ENCODE assay signal across 28 mouse cellular contexts in the genomic region with DNA sequence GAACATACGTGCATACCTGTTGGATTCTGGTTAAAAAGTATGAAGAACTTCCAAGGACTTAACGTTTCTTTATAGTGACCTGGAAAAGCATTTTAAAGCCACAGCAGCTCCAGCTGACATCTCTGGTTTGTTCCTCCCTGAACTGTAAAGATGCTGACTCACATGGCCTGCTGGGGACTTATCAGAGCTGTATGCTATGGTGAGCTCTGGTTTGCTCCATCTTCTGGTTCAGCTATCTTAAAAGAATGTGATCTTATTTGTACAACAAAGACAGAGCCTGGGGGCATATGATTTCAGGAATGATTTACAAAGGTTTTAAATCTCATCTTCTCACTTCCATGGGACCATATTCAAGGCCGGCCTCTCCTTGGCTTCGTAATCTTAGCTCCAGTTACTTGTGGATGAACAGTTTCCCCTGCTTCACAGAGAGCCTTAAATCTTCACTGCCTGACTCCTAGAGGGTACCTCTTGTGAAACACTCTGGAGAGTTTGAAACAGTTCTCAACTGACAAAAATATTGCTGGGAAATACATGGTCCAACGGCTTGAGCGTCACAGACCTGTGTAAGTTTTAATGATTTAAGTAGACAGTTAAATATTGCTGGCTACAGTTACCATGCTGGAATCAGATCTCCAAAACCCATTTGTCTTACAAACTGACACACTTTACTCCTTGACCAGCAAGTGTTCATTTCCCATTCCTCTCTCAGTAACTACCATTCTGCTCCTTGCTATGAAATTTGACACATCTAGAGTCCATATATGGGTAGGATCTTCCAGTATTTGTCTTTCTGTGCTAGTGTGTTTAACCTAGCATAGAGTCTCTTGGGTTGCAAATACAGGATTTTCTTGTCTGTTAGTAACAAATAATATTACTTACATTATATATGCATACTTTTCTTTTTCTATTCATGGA. TPM values are rescaled to one million over a fixed set of nuclear protein-coding genes. Genes with fewer than 3 reads are reported as not detected.
DNase-seq lines count a peak whose midpoint lies in the region; ATAC-seq and TF ChIP-seq lines count a peak whose summit lies in the region.
"Had no signal": no experiment of that assay in that cellular context is flagged by ENCODE, and none has a peak within 500 bp of the region (broad histone marks: within the 10 kb centered on the region; RNA-seq: fewer than 3 reads in every experiment).

No protein-coding gene starts in this region.

- no peak overlapping the region for H3K4me3 ChIP-seq in kidney, postnatal 0 days (replicated peaks; ENCODE audit: low read depth, low read length)
- no peak overlapping the region for H3K4me3 ChIP-seq in bone marrow macrophage, adult 2 months (ENCODE audit: insufficient read depth, low read length)
- no peak overlapping the region for H3K4me3 ChIP-seq in liver, embryonic 11.5 days (ENCODE audit: low read depth, low read length)
- H3K4me3 ChIP-seq: embryonic facial prominence, embryonic 12.5 days; forebrain, embryonic 15.5 days; heart, embryonic 10.5 days; hindbrain, embryonic 13.5 days had no signal

- H3K9me3 ChIP-seq in kidney, postnatal 0 days (replicated peaks; ENCODE audit: low read length), result no peaks in the 10 kb centered on the region
- no peaks in the 10 kb centered on the region for H3K9me3 ChIP-seq in liver, embryonic 11.5 days (ENCODE audit: control insufficient read depth, low read length)
- H3K9me3 ChIP-seq: embryonic facial prominence, embryonic 12.5 days; forebrain, embryonic 15.5 days; heart, embryonic 10.5 days; hindbrain, embryonic 13.5 days had no signal

- in situ Hi-C loops in Patski (cut with MboI; ENCODE audit: low pct_unique_long_range_greater_than_20kb), result no loop called here

- peak; percentile 55 for DNase-seq in kidney, postnatal 0 days (ENCODE audit: low spot score)
- DNase-seq in kidney, adult 8-10 months, result no peak
- DNase-seq in Patski (ENCODE audit: low read depth, low spot score), result peak; percentile 39
- no peak for DNase-seq in liver, embryonic 11.5 days (ENCODE audit: low spot score)
- DNase-seq in gastrocnemius, postnatal 10 days, result no peak
- no peak for DNase-seq in layer of hippocampus, postnatal 10 days (ENCODE audit: low spot score in 2 of 2)
- DNase-seq: adrenal gland, adult 8-10 months; adrenal gland, postnatal 36 days; cerebellum, adult 11 months; cerebellum, adult 8-10 months; cerebellum, postnatal 14 days; heart, adult 18-20 months; heart, postnatal 10 days had no signal

- ATAC-seq in kidney, postnatal 0 days (replicated peaks; ENCODE audit: low FRiP score, low read depth), result peak; percentile 46
- peak; percentile 72 for ATAC-seq in Patski
- ATAC-seq in liver, embryonic 11.5 days (replicated peaks; ENCODE audit: low FRiP score), result no peak
- ATAC-seq: CD4-positive, CD25-positive, alpha-beta regulatory T cell, adult 4 months; forebrain, embryonic 15.5 days; hindbrain, postnatal 0 days had no signal

- POLR2A ChIA-PET in Patski (lab: Charles Lee), result no interaction called here

- H3K4me1 ChIP-seq in kidney, postnatal 0 days (replicated peaks; ENCODE audit: insufficient read depth, low read length), result no peaks in the 10 kb centered on the region
- peaks cover 42% of the 10 kb centered on the region for H3K4me1 ChIP-seq in bone marrow macrophage, adult 2 months (ENCODE audit: control insufficient read depth, insufficient read depth, low read length)
- no peaks in the 10 kb centered on the region for H3K4me1 ChIP-seq in liver, embryonic 11.5 days (replicated peaks; ENCODE audit: control insufficient read depth, insufficient read depth, low read length)
- H3K4me1 ChIP-seq: embryonic facial prominence, embryonic 12.5 days; forebrain, embryonic 15.5 days; heart, embryonic 10.5 days; hindbrain, embryonic 13.5 days had no signal

- TF ChIP-seq CTCF in kidney, postnatal 0 days (IDR thresholded peaks at IDR 0.05; ENCODE audit: low read depth), result no peak
- TF ChIP-seq CTCF in Patski (IDR thresholded peaks at IDR 0.05), result no peak
- no peak for TF ChIP-seq CTCF in bone marrow macrophage, adult 2 months (IDR thresholded peaks at IDR 0.05; ENCODE audit: low read depth, low read length)

- no peaks in the 10 kb centered on the region for H3K27me3 ChIP-seq in kidney, postnatal 0 days (ENCODE audit: insufficient read depth, low read length)
- no peaks in the 10 kb centered on the region for H3K27me3 ChIP-seq in Patski
- no peaks in the 10 kb centered on the region for H3K27me3 ChIP-seq in liver, embryonic 11.5 days (replicated peaks; ENCODE audit: control insufficient read depth, insufficient read depth, low read length)
- H3K27me3 ChIP-seq: embryonic facial prominence, embryonic 12.5 days; forebrain, embryonic 15.5 days; hindbrain, embryonic 13.5 days had no signal

- TF ChIP-seq POLR2A in bone marrow macrophage, adult 2 months (IDR thresholded peaks at IDR 0.05; ENCODE audit: borderline replicate concordance, low read depth, low read length), result no peak

- no peaks in the 10 kb centered on the region for H3K36me3 ChIP-seq in kidney, postnatal 0 days (ENCODE audit: insufficient read depth, low read length)
- no peaks in the 10 kb centered on the region for H3K36me3 ChIP-seq in liver, embryonic 11.5 days (ENCODE audit: control insufficient read depth, insufficient read depth, low read length)
- H3K36me3 ChIP-seq: embryonic facial prominence, embryonic 12.5 days; forebrain, embryonic 15.5 days; heart, embryonic 10.5 days; hindbrain, embryonic 13.5 days had no signal

- H3K9ac ChIP-seq in kidney, postnatal 0 days (ENCODE audit: low read depth, low read length), result no peak overlapping the region
- H3K9ac ChIP-seq in liver, embryonic 11.5 days (ENCODE audit: low read depth, low read length), result no peak overlapping the region
- H3K9ac ChIP-seq: embryonic facial prominence, embryonic 12.5 days; forebrain, embryonic 15.5 days; hindbrain, embryonic 13.5 days had no signal

- WGBS in kidney, postnatal 0 days, result 28% methylated on average over 5 of the region's 6 CpGs
- 91% methylated on average over 5 of the region's 6 CpGs for WGBS in liver, embryonic 11.5 days

- no peak overlapping the region for H3K4me2 ChIP-seq in kidney, postnatal 0 days (ENCODE audit: low read length)
- H3K4me2 ChIP-seq in liver, embryonic 11.5 days, result no peak overlapping the region
- H3K4me2 ChIP-seq: embryonic facial prominence, embryonic 12.5 days; forebrain, embryonic 15.5 days; hindbrain, embryonic 13.5 days had no signal

- CTCF ChIA-PET in Patski (lab: Charles Lee), result no interaction called here

- no peak overlapping the region for H3K27ac ChIP-seq in kidney, postnatal 0 days
- H3K27ac ChIP-seq in bone marrow macrophage, adult 2 months (ENCODE audit: insufficient read depth, low read depth, low read length), result peak overlapping the region; percentile 98
- no peak overlapping the region for H3K27ac ChIP-seq in liver, embryonic 11.5 days (ENCODE audit: low read depth, low read length)
- H3K27ac ChIP-seq: embryonic facial prominence, embryonic 12.5 days; forebrain, embryonic 15.5 days; heart, embryonic 10.5 days; hindbrain, embryonic 13.5 days; hindbrain, postnatal 0 days had no signal

RNA-seq across cellular contexts. Expression of gene Mmp12, which starts 8.2 kb away (rescaled TPM):
- polyA plus RNA-seq in kidney, postnatal 0 days (2015; fragmentation: Nextera tagmentation; extraction: Ambion mirVana), result 0.06 TPM in 1 of 2 replicates, not detected in the other
- 3.3 TPM for polyA plus RNA-seq in Patski (2021)
- 77.1 and 84.2 TPM in 2 replicates for polyA plus RNA-seq in bone marrow macrophage, adult 2 months (2012; ENCODE audit: insufficient read depth, insufficient read length, missing spikeins)
- polyA plus RNA-seq in liver, embryonic 11.5 days (2014; fragmentation: Nextera tagmentation; extraction: Ambion mirVana), result 0.11 TPM in 1 of 2 replicates, not detected in the other
- total RNA-seq in gastrocnemius, postnatal 10 days (2021), result not detected
- not detected for total RNA-seq in layer of hippocampus, postnatal 10 days (2021)
- total RNA-seq: gastrocnemius, adult 8-10 months; gastrocnemius, postnatal 4 days; hematopoietic stem cell, adult 5-6 weeks; hindbrain, postnatal 0 days; MEL had no signal
- polyA plus RNA-seq: CD4-positive, CD25-positive, alpha-beta regulatory T cell, adult 4 months; cortical plate, adult 2 months; embryonic facial prominence, embryonic 12.5 days; forebrain, embryonic 11.5 days; forebrain, embryonic 15.5 days; heart, embryonic 10.5 days; hindbrain, embryonic 13.5 days; hindbrain, postnatal 0 days had no signal

RNA-seq across cellular contexts. Expression of gene Mmp1b, which starts 51.8 kb away (rescaled TPM):
- polyA plus RNA-seq in kidney, postnatal 0 days (2015; fragmentation: Nextera tagmentation; extraction: Ambion mirVana), result not detected in 2 replicates
- not detected for polyA plus RNA-seq in Patski (2021)
- not detected in 2 replicates for polyA plus RNA-seq in bone marrow macrophage, adult 2 months (2012; ENCODE audit: insufficient read depth, insufficient read length, missing spikeins)
- not detected in 2 replicates for polyA plus RNA-seq in liver, embryonic 11.5 days (2014; fragmentation: Nextera tagmentation; extraction: Ambion mirVana)
- not detected for total RNA-seq in gastrocnemius, postnatal 10 days (2021)
- total RNA-seq in layer of hippocampus, postnatal 10 days (2021), result not detected
- total RNA-seq: adrenal gland, adult 8-10 months; adrenal gland, postnatal 36 days; gastrocnemius, adult 8-10 months; gastrocnemius, postnatal 4 days; heart, adult 18-20 months; heart, postnatal 10 days; hematopoietic stem cell, adult 5-6 weeks; hindbrain, postnatal 0 days; MEL had no signal
- polyA plus RNA-seq: brain, embryonic 14.5 days; CD4-positive, CD25-positive, alpha-beta regulatory T cell, adult 4 months; cortical plate, adult 2 months; embryonic facial prominence, embryonic 12.5 days; forebrain, embryonic 11.5 days; forebrain, embryonic 15.5 days; heart, embryonic 10.5 days; heart, embryonic 14.5 days; hindbrain, embryonic 13.5 days; hindbrain, postnatal 0 days had no signal

Comparison
In these comparisons a context has a peak if more than half of its experiments do, and no peak if none do; other contexts are left out.
1. DNase-seq: peak in kidney, postnatal 0 days (single experiment) and Patski (single experiment); none in kidney, adult 8-10 months (0 of 2), liver, embryonic 11.5 days (single experiment), gastrocnemius, postnatal 10 days (single experiment) and layer of hippocampus, postnatal 10 days (0 of 2).
2. RNA of gene Mmp12, which starts 8.2 kb away (polyA plus RNA-seq): 77.1 to 84.2 TPM in bone marrow macrophage, adult 2 months; 3.3 TPM in Patski (single experiment), 0.11 TPM in liver, embryonic 11.5 days and 0.06 TPM in kidney, postnatal 0 days; every median in the first group is over 10 times any median in the second.